Mouse (Mus musculus): ENCODE measurements around the gene Cdh23.

The Cdh23 gene

DNA sequence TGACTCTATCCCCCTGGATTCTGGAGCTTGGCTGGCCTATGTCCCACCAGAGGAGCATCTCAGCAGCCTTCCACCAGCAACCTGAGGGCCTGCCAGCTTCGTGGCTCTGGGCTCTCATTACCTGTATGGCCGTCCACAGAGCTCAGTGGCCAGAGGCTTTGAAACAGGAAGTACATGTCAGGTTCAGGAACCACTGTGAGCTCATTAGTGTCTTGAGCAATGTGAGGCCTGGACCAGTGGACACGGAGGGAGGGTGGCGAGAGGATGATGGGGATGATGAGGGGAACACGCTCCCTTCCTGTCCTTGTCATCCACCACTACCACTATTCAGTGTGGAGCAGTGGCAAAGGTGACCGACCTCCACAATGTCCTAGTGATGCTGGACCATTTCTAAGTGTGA, 326.9 kb downstream of the Cdh23 start:
- no peak for DNase-seq (ENCODE audit: extremely low spot score, low spot score)

GRCm38 (mm10) chr10:60367904-60368303, 328.4 kb downstream of the Cdh23 start:
- DNase-seq (ENCODE audit: extremely low spot score, low spot score) = no peak

DNA sequence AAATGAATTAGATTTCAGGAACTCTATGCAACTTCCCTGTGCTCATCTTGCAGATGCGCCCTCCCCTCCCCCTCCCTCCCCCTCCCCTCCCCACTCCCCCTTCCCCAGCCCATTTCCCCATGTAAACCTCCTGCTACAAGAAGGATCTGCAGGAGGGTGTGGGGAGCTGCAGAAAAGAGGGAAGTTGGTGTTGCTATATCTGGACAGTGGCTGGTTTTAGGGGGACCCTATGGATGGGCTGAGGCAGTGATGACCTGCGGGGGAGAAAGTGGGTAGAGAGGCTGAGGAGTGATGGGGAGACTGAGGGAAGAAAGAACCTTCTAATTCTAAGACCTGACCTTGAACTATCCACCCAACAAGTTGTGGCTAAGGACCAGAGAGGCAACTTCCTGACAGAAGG, 329.1 kb downstream of the Cdh23 start:
- DNase-seq (ENCODE audit: extremely low spot score, low spot score) = no peak

DNA sequence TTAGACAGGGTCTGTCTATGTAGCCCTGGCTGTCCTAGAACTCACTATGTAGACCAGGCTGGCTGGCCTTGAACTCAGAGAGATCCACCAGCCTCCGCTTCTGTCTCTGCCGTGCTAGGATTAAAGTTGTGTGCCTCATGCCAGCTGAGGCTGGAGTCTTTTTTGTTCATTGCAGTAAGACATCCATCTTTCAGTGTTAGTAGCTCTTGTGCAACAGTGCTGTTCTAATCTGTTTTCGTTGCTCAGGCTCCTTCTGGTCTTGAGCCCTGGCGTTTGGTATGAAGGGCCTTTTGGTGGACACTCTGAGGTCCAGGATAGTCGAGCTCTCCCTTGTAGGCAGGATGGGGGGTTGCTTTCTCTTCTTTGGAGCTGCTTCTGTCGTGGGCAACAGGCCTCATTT, 332.9 kb downstream of the Cdh23 start:
- no peak for DNase-seq (ENCODE audit: extremely low spot score, low spot score)

GRCm38 (mm10) chr10:60362310-60362628, 334.0 kb downstream of the Cdh23 start:
- no peak for DNase-seq (ENCODE audit: extremely low spot score, low spot score)

DNA sequence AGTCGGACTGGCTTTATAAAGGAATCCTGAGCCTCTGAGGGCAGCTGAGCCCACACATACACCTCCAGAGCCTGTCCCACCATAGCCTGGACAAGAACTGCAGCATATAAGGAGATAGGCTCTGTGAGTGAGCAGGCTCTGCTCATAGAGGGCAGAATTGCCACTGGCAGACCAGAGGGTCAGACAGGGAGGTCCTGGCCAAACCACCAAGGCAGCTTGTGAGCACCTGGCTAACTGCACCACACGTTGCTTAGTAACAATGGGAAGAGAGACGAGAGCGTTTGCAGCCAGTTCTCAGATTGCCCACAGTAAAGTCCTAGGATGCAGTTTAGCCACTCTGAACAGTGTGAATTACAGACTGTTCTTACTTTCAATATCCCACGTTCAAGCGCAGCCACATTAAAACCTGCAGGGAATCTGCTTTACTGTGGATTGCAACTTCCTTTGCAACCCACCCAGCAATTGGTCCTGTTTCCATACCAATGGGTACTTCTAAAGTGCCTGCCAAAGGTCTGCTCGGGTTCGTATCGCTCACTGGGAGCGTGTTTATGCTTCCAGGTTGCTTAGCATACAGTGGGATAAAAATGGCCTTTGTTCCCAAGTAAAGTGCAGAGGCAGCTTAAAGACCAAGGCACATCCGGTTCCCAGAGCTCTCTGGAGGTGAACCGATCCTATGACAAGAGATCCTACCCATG, 334.5 kb downstream of the Cdh23 start:
- DNase-seq (ENCODE audit: extremely low spot score, low spot score) = no peak

GRCm38 (mm10) chr10:60358776-60359175, 337.5 kb downstream of the Cdh23 start:
- DNase-seq (ENCODE audit: extremely low spot score, low spot score) = no peak

DNA sequence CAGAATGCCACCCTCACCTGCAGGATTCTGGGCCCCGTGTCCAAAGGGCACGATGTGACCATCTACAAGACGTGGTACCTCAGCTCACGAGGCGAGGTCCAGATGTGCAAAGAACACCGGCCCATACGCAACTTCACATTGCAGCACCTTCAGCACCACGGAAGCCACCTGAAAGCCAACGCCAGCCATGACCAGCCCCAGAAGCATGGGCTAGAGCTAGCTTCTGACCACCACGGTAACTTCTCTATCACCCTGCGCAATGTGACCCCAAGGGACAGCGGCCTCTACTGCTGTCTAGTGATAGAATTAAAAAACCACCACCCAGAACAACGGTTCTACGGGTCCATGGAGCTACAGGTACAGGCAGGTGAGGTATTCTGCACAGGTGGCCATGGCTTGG, 338.4 kb downstream of the Cdh23 start:
- DNase-seq (ENCODE audit: extremely low spot score, low spot score) = no peak

- DNase-seq (ENCODE audit: extremely low spot score, low spot score) = no peak
These were observed 338.8 kb downstream of the Cdh23 start for GRCm38 (mm10) chr10:60357441-60357840.

- no peak for DNase-seq (ENCODE audit: extremely low spot score, low spot score)
These were observed 341.2 kb downstream of the Cdh23 start for GRCm38 (mm10) chr10:60354881-60355677.

- DNase-seq (ENCODE audit: extremely low spot score, low spot score) = no peak
These were observed 342.3 kb downstream of the Cdh23 start for GRCm38 (mm10) chr10:60354003-60354325.

- no peak for DNase-seq (ENCODE audit: extremely low spot score, low spot score)
These were observed 342.9 kb downstream of the Cdh23 start for GRCm38 (mm10) chr10:60353241-60354002.

- DNase-seq (ENCODE audit: extremely low spot score, low spot score) = peak; percentile 46
These were observed 344.4 kb downstream of the Cdh23 start for GRCm38 (mm10) chr10:60351761-60352455.

- no peak for DNase-seq (ENCODE audit: extremely low spot score, low spot score)
These were observed 345.0 kb downstream of the Cdh23 start for GRCm38 (mm10) chr10:60351248-60351647.

GRCm38 (mm10) chr10:60350805-60351167, 345.5 kb downstream of the Cdh23 start:
- peak; percentile 75 for DNase-seq (ENCODE audit: extremely low spot score, low spot score)

- no peak for DNase-seq (ENCODE audit: extremely low spot score, low spot score)
These were observed 346.0 kb downstream of the Cdh23 start for GRCm38 (mm10) chr10:60350077-60350804.

DNA sequence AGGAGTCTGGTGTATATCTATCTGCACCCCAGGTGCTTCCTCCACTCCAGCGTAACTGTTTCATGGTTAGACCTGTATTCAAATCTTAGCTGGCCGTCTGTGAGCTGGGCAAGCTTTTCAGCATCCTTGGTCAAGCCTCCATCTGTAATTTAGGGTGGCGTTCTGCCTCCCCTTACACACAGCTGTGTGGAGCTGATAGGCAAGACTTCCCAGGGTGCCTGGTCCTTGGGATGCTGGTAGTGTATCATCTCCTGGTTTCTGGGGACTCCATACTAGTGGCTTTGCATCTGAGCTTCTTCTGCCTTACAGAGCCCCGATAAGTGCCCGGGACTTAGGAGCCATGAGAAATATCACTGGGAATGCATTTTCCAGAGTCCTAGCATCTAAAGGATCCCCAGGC, 346.6 kb downstream of the Cdh23 start:
- no peak for DNase-seq (ENCODE audit: extremely low spot score, low spot score)

- no peak for DNase-seq (ENCODE audit: extremely low spot score, low spot score)
These were observed 347.2 kb downstream of the Cdh23 start for GRCm38 (mm10) chr10:60349056-60349455.

DNA sequence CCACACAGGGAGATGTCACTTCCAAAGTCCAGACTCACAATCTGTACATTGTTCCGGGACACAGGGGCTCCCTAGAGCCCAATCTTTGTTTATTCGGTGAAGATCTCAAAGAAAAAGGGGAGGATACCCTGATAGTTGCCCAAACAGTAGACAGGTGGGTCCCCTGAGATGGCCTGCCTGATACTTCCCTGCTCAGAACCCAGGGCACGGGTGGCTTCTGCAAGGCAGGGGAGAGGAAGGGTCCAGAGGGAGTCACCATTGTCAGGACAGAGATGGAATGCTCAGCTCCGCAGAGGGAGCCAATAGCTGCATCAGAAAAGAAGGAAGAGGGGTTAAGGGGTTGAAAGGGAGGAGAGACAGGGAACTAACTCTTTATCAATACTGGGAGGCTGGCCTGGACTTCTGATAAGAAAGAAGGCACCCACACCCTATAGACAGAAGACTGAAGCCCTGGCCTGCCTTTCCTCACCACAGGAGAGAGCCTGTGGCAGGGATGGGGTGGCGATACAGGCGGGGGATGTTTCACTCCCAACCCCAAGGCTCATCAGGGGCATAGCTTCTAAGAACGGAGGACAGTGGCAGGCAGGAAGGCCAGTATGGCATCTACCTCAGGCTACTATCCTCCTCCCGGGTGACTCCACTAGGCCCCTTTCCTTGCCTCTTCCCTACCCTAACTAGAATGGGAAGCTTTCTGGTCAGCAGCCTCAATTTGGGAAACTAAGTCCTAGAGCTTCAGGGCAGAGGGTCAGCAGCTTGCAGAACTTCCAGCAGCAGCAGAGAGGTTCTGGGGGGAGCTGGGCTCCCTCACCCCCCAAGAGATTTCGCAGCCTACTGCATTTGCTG, 348.3 kb downstream of the Cdh23 start:
- no peak for DNase-seq (ENCODE audit: extremely low spot score, low spot score)

DNA sequence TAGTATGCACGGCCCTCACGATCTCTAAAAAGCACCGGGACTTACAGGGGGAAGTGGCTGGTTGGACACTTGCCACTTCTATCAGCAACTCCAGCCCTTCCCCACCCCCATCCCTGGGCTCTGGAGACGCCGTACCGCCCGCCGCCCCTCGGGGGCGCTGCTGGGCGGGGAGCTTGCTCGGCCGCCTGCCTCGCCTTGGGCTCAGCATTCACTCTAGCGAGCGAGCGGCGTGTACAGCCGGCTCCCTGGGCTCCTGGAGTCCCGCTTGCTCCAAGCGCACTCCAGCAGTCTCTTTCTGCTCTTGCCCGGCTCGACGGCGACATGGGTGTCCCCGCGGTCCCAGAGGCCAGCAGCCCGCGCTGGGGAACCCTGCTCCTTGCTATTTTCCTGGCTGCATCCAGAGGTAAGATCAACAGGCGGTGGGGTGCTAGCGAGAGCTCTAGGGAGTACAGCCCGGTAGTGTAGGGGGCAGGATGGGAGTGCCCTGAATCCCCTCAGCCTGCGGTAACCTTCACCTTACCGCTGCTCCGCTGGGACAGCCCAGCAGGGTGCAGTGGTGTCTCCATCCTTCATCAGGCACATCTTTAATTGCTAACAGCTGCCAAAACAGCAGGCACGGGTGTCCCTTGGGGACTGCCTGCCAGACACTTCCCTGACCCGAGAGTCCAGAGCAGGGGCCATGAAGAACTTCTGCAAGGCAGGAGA, 349.4 kb downstream of the Cdh23 start, which contains the start of gene Vsir:
TSS of gene Vsir (plus strand) at position 151 of the 705 bp plus-strand sequence.
- peak; percentile 82 for DNase-seq (ENCODE audit: extremely low spot score, low spot score)

Measured in neural tube, embryonic 10.5 days (tissue).